Mouse (Mus musculus) stomach, postnatal 0 days (tissue): ENCODE data around the gene Esp8.
"Not testable (repeated sequence)": the region's sequence is repeated elsewhere in the genome, so short reads cannot be mapped to it uniquely, and the experiment has no call there.

Experiments used
- CTCF ChIP-seq: IDR thresholded peaks from 2 replicates; pipeline ENCODE4 v1.5.1; 2016; ENCODE audit warnings: antibody characterized with exemption, low read depth, mild to moderate bottlenecking, moderate library complexity
- EP300 ChIP-seq: optimal IDR thresholded peaks from 2 replicates; pipeline ENCODE3; 2016; ENCODE audit warnings: antibody characterized with exemption

GRCm38 (mm10) chr17:40495468-40496185, 24.2 kb upstream of the Esp8 start:
- TF ChIP-seq EP300, CTCF: not testable (repeated sequence)
